Mouse (Mus musculus): ENCODE data around the gene Pth2. TPM values are rescaled to one million over a fixed set of nuclear protein-coding genes. Genes with fewer than 3 reads are reported as not detected.

Gene Pth2
- polyA plus RNA-seq, 1 experiment from 2014 or later, result not detected

GRCm38 (mm10) chr7:45154993-45155514 lies 25.7 kb upstream of the Pth2 start:
- Histone ChIP-seq H3K4me1 (peaks cover 21% of the 10 kb centered on the region), H3K36me3 (0 out of 2 replicates have a peak, but pooled peaks cover 2% of the 10 kb centered on the region), H3K4me2 (replicated peaks) (peak overlapping the region; percentile 73), H3K9me3 (no peaks in the 10 kb centered on the region), H3K27me3 (no peaks in the 10 kb centered on the region), H3K27ac (replicated peaks) (peak overlapping the region; percentile 98), H3K9ac (replicated peaks) (0 out of 2 replicates have a peak overlapping the region, but pooled peaks have one; percentile 6), H3K4me3 (peak overlapping the region; percentile 79)
- ATAC-seq (replicated peaks), result no peak
- WGBS, result 80% methylated on average over 12 of the region's 12 CpGs

- H3K27me3 ChIP-seq, result no peaks in the 10 kb centered on the region
- no peak overlapping the region; the same call in 1 of the 2 replicates for H3K4me3 ChIP-seq
- H3K4me2 ChIP-seq (replicated peaks), result 0 out of 2 replicates have a peak overlapping the region, but pooled peaks have one; percentile 73
- no peak overlapping the region for H3K27ac ChIP-seq (replicated peaks)
- no peak overlapping the region for H3K9ac ChIP-seq (replicated peaks)
- H3K4me1 ChIP-seq, result peaks cover 21% of the 10 kb centered on the region
- no peak for ATAC-seq (replicated peaks)
- 0 out of 2 replicates have a peak, but pooled peaks cover 2% of the 10 kb centered on the region for H3K36me3 ChIP-seq
- 87% methylated on average over 9 of the region's 9 CpGs for WGBS
- H3K9me3 ChIP-seq, result no peaks in the 10 kb centered on the region
Measured at GRCm38 (mm10) chr7:45155590-45155989, 25.2 kb upstream of the Pth2 start.

GRCm38 (mm10) chr7:45156206-45156605 lies 24.6 kb upstream of the Pth2 start:
- H3K27me3 ChIP-seq, result no peaks in the 10 kb centered on the region
- 0 out of 2 replicates have a peak, but pooled peaks cover 2% of the 10 kb centered on the region for H3K36me3 ChIP-seq
- no peak overlapping the region for H3K4me2 ChIP-seq (replicated peaks)
- no peak for ATAC-seq (replicated peaks)
- no peaks in the 10 kb centered on the region for H3K9me3 ChIP-seq
- WGBS, result 95% methylated on average over 15 of the region's 15 CpGs
- no peak overlapping the region for H3K27ac ChIP-seq (replicated peaks)
- H3K4me3 ChIP-seq, result no peak overlapping the region
- peaks cover 15% of the 10 kb centered on the region for H3K4me1 ChIP-seq
- no peak overlapping the region for H3K9ac ChIP-seq (replicated peaks)

DNA sequence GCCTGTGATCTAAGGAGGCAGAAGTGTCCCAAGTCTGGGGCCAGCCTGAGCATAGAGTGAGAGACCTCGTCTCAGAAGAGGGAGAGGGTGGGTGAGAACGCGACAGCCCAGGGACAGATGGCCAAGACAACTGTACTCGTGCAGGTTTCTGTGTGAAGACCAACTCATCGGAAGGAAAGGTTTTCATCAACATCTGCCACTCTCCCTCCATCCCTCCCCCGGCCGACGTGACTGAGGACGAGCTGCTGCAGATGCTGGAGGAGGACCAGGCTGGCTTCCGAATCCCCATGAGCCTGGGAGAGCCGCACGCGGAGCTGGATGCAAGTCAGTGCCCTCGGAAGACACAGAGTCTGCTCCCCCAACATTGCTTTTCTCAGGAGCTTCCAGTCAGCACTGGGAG lies 23.3 kb upstream of the Pth2 start:
- 82% methylated on average over 14 of the region's 14 CpGs for WGBS
- no peak overlapping the region for H3K9ac ChIP-seq (replicated peaks)
- ATAC-seq (replicated peaks), result no peak
- 0 out of 2 replicates have a peak, but pooled peaks cover 2% of the 10 kb centered on the region for H3K36me3 ChIP-seq
- H3K9me3 ChIP-seq, result no peaks in the 10 kb centered on the region
- no peak overlapping the region for H3K27ac ChIP-seq (replicated peaks)
- H3K4me1 ChIP-seq, result peaks cover 23% of the 10 kb centered on the region
- no peak overlapping the region for H3K4me2 ChIP-seq (replicated peaks)
- no peaks in the 10 kb centered on the region for H3K27me3 ChIP-seq
- no peak overlapping the region for H3K4me3 ChIP-seq

DNA sequence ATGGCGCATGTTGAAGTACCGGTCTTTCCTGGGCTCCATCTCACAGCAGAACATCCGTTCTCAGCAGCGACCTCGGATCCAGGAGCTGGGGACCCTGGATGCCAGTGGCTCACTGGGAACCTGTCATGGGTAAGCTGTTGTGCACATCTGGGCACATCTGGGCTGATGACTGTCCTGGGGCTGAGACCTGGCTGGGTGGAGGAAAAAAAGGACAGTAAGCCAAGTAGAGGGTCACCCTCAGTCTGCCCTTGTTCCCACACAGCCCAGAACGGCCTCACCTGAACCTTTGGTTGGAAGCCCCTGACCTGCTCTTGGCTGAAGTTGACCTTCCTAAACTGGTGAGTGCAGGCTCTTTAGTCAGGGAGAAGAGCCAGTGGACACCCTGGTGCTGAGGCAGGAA lies 21.8 kb upstream of the Pth2 start:
- peaks cover 9% of the 10 kb centered on the region for H3K27me3 ChIP-seq
- H3K36me3 ChIP-seq, result 0 out of 2 replicates have a peak, but pooled peaks cover 2% of the 10 kb centered on the region
- H3K4me1 ChIP-seq, result peaks cover 28% of the 10 kb centered on the region
- H3K4me3 ChIP-seq, result no peak overlapping the region
- H3K4me2 ChIP-seq (replicated peaks), result no peak overlapping the region
- no peak overlapping the region for H3K9ac ChIP-seq (replicated peaks)
- H3K27ac ChIP-seq (replicated peaks), result no peak overlapping the region
- 93% methylated on average over 6 of the region's 6 CpGs for WGBS
- no peaks in the 10 kb centered on the region for H3K9me3 ChIP-seq
- no peak for ATAC-seq (replicated peaks)

- peaks cover 24% of the 10 kb centered on the region for H3K4me1 ChIP-seq
- WGBS, result 91% methylated on average over 6 of the region's 6 CpGs
- H3K27ac ChIP-seq (replicated peaks), result no peak overlapping the region
- H3K36me3 ChIP-seq, result 0 out of 2 replicates have a peak, but pooled peaks cover 2% of the 10 kb centered on the region
- no peak overlapping the region for H3K4me3 ChIP-seq
- ATAC-seq (replicated peaks), result no peak
- H3K9ac ChIP-seq (replicated peaks), result no peak overlapping the region
- H3K9me3 ChIP-seq, result no peaks in the 10 kb centered on the region
- no peak overlapping the region for H3K4me2 ChIP-seq (replicated peaks)
- H3K27me3 ChIP-seq, result peaks cover 22% of the 10 kb centered on the region
Measured at GRCm38 (mm10) chr7:45160316-45160800, 20.4 kb upstream of the Pth2 start.

DNA sequence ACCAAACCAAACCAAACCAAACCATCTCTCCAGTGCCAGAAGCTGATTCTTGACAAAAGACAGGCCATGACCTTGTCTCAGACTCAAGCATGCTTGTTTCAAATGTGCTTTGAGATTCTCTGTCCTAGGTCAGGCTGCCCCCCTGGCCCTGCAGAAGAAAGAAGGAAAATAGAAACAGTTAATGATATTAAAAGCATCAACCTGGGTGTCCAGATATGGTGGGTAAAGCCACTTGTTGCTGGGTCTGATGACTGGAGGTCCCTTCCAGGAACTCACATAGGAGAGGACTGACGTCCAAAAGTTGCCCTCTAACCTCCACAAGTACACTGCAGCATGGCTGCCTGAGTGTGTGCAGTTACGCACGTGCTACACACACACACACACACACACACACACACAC lies 19.9 kb upstream of the Pth2 start:
- H3K9ac ChIP-seq (replicated peaks), result no peak overlapping the region
- peaks cover 27% of the 10 kb centered on the region for H3K27me3 ChIP-seq
- peaks cover 24% of the 10 kb centered on the region for H3K4me1 ChIP-seq
- no peak overlapping the region for H3K4me3 ChIP-seq
- no peaks in the 10 kb centered on the region for H3K9me3 ChIP-seq
- WGBS, result 95% methylated on average over 3 of the region's 3 CpGs
- ATAC-seq (replicated peaks), result no peak
- H3K4me2 ChIP-seq (replicated peaks), result no peak overlapping the region
- H3K27ac ChIP-seq (replicated peaks), result no peak overlapping the region
- 0 out of 2 replicates have a peak, but pooled peaks cover 2% of the 10 kb centered on the region for H3K36me3 ChIP-seq

GRCm38 (mm10) chr7:45161612-45162473 lies 19.0 kb upstream of the Pth2 start:
- 4% methylated on average over 35 of the region's 35 CpGs for WGBS
- H3K9me3 ChIP-seq, result no peaks in the 10 kb centered on the region
- 0 out of 2 replicates have a peak, but pooled peaks cover 2% of the 10 kb centered on the region for H3K36me3 ChIP-seq
- peak overlapping the region; percentile 26 for H3K27ac ChIP-seq (replicated peaks)
- peak overlapping the region; percentile 32 for H3K4me3 ChIP-seq
- peak; percentile 89 for ATAC-seq (replicated peaks)
- H3K4me1 ChIP-seq, result peaks cover 29% of the 10 kb centered on the region
- peak overlapping the region; percentile 44 for H3K4me2 ChIP-seq (replicated peaks)
- no peak overlapping the region; the same call in 1 of the 2 replicates for H3K9ac ChIP-seq (replicated peaks)
- peaks cover 37% of the 10 kb centered on the region for H3K27me3 ChIP-seq

DNA sequence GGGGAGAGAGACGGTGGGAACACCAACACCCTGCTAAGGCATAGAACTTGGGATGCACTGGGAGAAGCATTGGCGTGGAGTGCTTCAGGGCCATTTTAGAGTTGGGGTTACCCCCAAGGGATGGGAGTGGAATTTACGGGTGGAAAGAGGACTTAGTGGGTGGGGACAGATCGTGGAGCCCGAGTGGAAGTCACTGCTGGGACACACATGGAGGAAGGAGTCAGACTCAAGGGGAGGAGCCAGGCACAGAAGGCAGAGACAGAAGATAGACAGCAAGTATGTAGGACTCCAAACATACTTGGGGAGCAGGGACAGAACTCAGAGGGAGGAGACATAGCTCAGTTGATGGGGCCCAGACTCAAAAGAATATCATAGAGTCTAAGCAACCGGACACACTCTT lies 18.2 kb upstream of the Pth2 start:
- no peak overlapping the region; the same call in 1 of the 2 replicates for H3K9ac ChIP-seq (replicated peaks)
- peaks cover 34% of the 10 kb centered on the region for H3K4me1 ChIP-seq
- peak overlapping the region; percentile 32 for H3K4me3 ChIP-seq
- 23% methylated on average over 6 of the region's 6 CpGs for WGBS
- no peaks in the 10 kb centered on the region for H3K9me3 ChIP-seq
- no peak for ATAC-seq (replicated peaks)
- 0 out of 2 replicates have a peak, but pooled peaks cover 2% of the 10 kb centered on the region for H3K36me3 ChIP-seq
- H3K27me3 ChIP-seq, result peaks cover 40% of the 10 kb centered on the region
- peak overlapping the region; percentile 26 for H3K27ac ChIP-seq (replicated peaks)
- peak overlapping the region; percentile 44 for H3K4me2 ChIP-seq (replicated peaks)

GRCm38 (mm10) chr7:45162996-45163615 lies 17.7 kb upstream of the Pth2 start:
- 0 out of 2 replicates have a peak, but pooled peaks cover 2% of the 10 kb centered on the region for H3K36me3 ChIP-seq
- no peak overlapping the region for H3K4me2 ChIP-seq (replicated peaks)
- peaks cover 45% of the 10 kb centered on the region for H3K27me3 ChIP-seq
- H3K9ac ChIP-seq (replicated peaks), result no peak overlapping the region
- ATAC-seq (replicated peaks), result no peak
- H3K4me1 ChIP-seq, result peaks cover 40% of the 10 kb centered on the region
- 70% methylated on average over 9 of the region's 9 CpGs for WGBS
- H3K27ac ChIP-seq (replicated peaks), result no peak overlapping the region
- H3K4me3 ChIP-seq, result peak overlapping the region; percentile 49; the same call in 1 of the 2 replicates
- no peaks in the 10 kb centered on the region for H3K9me3 ChIP-seq

GRCm38 (mm10) chr7:45163735-45164490 lies 16.9 kb upstream of the Pth2 start, which contains the start of gene Slc17a7:
TSS of gene Slc17a7 (plus strand) at chr7:45163949.
- H3K27ac ChIP-seq (replicated peaks), result peak within 1 kb of the TSS; percentile 27; the same call in 1 of the 2 replicates
- H3K36me3 ChIP-seq, result no peaks in the 10 kb centered on the region
- peak within 1 kb of the TSS; percentile 55 for H3K4me2 ChIP-seq (replicated peaks)
- peaks cover 48% of the 10 kb centered on the region for H3K4me1 ChIP-seq
- ATAC-seq (replicated peaks), result no peak
- H3K4me3 ChIP-seq, result peak within 1 kb of the TSS; percentile 49
- H3K9me3 ChIP-seq, result no peaks in the 10 kb centered on the region
- peak within 1 kb of the TSS; percentile 52 for H3K9ac ChIP-seq (replicated peaks)
- WGBS, result 1% methylated on average over 40 of the region's 41 CpGs
- peaks cover 51% of the 10 kb centered on the region for H3K27me3 ChIP-seq

All from forebrain, embryonic 15.5 days (tissue).